Mouse (Mus musculus): Measurements from ENCODE around the gene Asphd2. TPM values are rescaled to one million over a fixed set of nuclear protein-coding genes. Genes with fewer than 3 reads are reported as not detected.

Asphd2 gene
- polyA plus RNA-seq, 1 experiment: 0.84 TPM

DNA sequence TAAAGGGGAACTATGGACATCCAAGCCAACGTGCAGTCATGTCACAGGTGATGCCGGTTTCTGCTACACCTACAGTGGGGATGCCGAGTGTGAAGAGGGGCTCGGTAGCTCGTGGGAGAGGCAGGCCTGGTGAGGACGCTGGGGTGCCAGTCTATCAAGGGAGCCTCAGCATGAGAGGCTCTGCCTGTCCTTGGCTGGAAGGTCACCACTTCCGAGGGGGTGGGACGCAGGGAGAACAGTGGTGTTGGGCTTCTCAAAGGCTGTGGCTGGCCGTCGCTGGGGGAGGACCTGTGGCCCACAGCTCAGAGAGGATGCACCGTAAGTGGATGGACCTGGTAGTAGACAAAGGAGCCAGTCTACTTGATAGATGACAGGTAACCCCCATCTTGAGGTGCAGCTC lies 13.5 kb downstream of the Asphd2 start:
- Histone ChIP-seq H3K27me3 (ENCODE audit: control insufficient read depth, insufficient read depth, low read length) (no peaks in the 10 kb centered on the region), H3K4me1 (ENCODE audit: control insufficient read depth, insufficient read depth, low read length) (peaks cover 10% of the 10 kb centered on the region), H3K36me3 (ENCODE audit: control insufficient read depth, insufficient read depth, low read length) (no peaks in the 10 kb centered on the region), H3K4me3 (ENCODE audit: control insufficient read depth, low read depth, low read length) (no peak overlapping the region), H3K27ac (ENCODE audit: control insufficient read depth, insufficient read depth, low read depth, low read length) (no peak overlapping the region)
- TF ChIP-seq CTCF (IDR thresholded peaks at IDR 0.05; ENCODE audit: control insufficient read depth, insufficient read depth, insufficient replicate concordance, low read depth, low read length) (no peak), POLR2A (IDR thresholded peaks at IDR 0.05; ENCODE audit: control insufficient read depth, low read depth, low read length) (no peak)

DNA sequence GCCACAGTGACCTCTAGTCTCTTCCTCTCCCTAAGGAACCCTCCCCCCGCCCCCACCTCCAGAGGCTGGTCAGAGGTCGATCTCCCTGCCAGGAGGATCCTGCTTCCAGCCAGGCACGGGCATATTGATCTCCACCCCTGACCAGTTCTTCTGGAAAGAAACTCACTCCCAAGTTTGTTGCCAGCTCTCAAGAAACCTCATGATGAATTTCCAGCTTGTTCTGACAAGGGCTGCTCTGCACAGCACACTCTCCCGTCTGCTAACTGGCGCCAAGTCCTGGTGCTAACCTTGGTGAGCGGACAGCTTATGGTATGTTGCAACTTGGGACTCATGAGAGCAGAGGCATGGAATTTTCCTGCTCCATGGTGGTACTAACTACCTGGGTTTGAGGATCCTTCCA lies 15.9 kb downstream of the Asphd2 start:
- Histone ChIP-seq H3K27me3 (ENCODE audit: control insufficient read depth, insufficient read depth, low read length) (no peaks in the 10 kb centered on the region), H3K27ac (ENCODE audit: control insufficient read depth, insufficient read depth, low read depth, low read length) (no peak overlapping the region), H3K4me1 (ENCODE audit: control insufficient read depth, insufficient read depth, low read length) (peaks cover 10% of the 10 kb centered on the region), H3K36me3 (ENCODE audit: control insufficient read depth, insufficient read depth, low read length) (no peaks in the 10 kb centered on the region), H3K4me3 (ENCODE audit: control insufficient read depth, low read depth, low read length) (no peak overlapping the region)
- TF ChIP-seq CTCF (IDR thresholded peaks at IDR 0.05; ENCODE audit: control insufficient read depth, insufficient read depth, insufficient replicate concordance, low read depth, low read length): no peak
- TF ChIP-seq POLR2A (IDR thresholded peaks at IDR 0.05; ENCODE audit: control insufficient read depth, low read depth, low read length): no peak

DNA sequence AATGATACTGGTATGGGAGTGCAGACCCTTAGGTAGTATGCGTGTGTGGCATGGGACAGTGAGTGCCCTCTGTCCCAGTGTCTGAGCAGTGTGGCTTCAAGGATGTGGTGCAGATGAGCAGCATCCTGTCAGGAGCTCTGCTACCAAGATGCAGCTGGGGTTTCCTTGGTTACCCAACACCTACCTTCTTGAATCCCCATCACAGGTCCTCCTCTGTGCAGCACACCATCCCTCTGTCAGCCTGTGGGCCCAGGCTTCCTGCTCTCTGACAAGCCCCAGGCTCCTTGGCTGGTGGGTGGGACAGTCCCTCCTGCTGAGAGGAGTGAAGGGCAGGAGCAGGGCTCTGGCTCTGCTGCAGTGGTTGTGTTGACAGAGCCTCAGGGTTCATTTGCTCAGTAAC lies 17.3 kb downstream of the Asphd2 start:
- Histone ChIP-seq H3K4me1 (ENCODE audit: control insufficient read depth, insufficient read depth, low read length) (peaks cover 7% of the 10 kb centered on the region), H3K27ac (ENCODE audit: control insufficient read depth, insufficient read depth, low read depth, low read length) (no peak overlapping the region), H3K27me3 (ENCODE audit: control insufficient read depth, insufficient read depth, low read length) (no peaks in the 10 kb centered on the region), H3K36me3 (ENCODE audit: control insufficient read depth, insufficient read depth, low read length) (no peaks in the 10 kb centered on the region), H3K4me3 (ENCODE audit: control insufficient read depth, low read depth, low read length) (no peak overlapping the region)
- TF ChIP-seq CTCF (IDR thresholded peaks at IDR 0.05; ENCODE audit: control insufficient read depth, insufficient read depth, insufficient replicate concordance, low read depth, low read length): no peak
- TF ChIP-seq POLR2A (IDR thresholded peaks at IDR 0.05; ENCODE audit: control insufficient read depth, low read depth, low read length): no peak

DNA sequence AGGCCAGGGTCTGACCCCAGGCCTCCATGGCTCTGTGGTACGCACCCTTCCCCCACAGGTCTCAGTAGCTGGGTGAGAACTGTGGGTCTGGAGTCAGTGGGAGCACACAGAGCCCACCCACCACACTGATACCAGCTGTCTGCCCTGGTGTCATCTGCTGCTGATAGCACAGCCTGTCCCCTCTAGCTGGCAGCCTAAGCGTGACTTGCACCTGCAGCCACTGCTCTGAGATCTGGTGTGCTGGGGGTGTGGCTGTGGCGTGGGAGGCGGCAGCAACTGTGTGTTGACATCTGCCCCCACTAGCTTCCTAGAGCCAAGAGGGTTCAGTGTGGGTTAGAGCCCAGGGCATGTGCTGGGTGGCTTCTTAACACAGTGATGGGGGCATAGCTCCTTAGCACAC lies 18.6 kb downstream of the Asphd2 start:
- no peaks in the 10 kb centered on the region for H3K27me3 ChIP-seq (ENCODE audit: control insufficient read depth, insufficient read depth, low read length)
- no peak overlapping the region for H3K27ac ChIP-seq (ENCODE audit: control insufficient read depth, insufficient read depth, low read depth, low read length)
- no peak overlapping the region for H3K4me3 ChIP-seq (ENCODE audit: control insufficient read depth, low read depth, low read length)
- H3K36me3 ChIP-seq (ENCODE audit: control insufficient read depth, insufficient read depth, low read length): no peaks in the 10 kb centered on the region
- H3K4me1 ChIP-seq (ENCODE audit: control insufficient read depth, insufficient read depth, low read length): peaks cover 2% of the 10 kb centered on the region; the same call in 1 of the 2 replicates
- no peak for TF ChIP-seq POLR2A (IDR thresholded peaks at IDR 0.05; ENCODE audit: control insufficient read depth, low read depth, low read length)
- no peak for TF ChIP-seq CTCF (IDR thresholded peaks at IDR 0.05; ENCODE audit: control insufficient read depth, insufficient read depth, insufficient replicate concordance, low read depth, low read length)

DNA sequence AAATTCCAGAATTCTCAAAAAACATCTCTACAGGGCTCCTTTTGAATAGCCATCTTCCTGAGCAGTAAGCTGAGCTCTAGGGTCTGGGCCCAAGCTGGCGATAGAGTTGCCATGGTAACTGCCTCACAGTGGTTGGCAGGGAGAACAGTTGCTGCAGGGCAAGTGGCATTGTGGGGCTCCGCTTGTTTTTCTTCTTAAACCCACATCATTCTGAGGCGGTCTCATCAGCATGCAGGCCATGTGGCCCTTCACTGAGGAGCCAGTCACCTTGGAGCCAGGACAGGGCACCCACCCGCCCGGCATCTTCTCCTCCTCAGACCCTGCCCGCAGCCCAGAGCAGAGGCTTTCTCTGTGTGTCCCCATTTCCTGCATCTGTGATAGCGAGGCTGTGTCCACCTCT lies 22.7 kb downstream of the Asphd2 start:
- no peak overlapping the region for H3K4me3 ChIP-seq (ENCODE audit: control insufficient read depth, low read depth, low read length)
- no peak overlapping the region for H3K27ac ChIP-seq (ENCODE audit: control insufficient read depth, insufficient read depth, low read depth, low read length)
- peaks cover 2% of the 10 kb centered on the region; the same call in 1 of the 2 replicates for H3K4me1 ChIP-seq (ENCODE audit: control insufficient read depth, insufficient read depth, low read length)
- H3K36me3 ChIP-seq (ENCODE audit: control insufficient read depth, insufficient read depth, low read length): no peaks in the 10 kb centered on the region
- no peaks in the 10 kb centered on the region for H3K27me3 ChIP-seq (ENCODE audit: control insufficient read depth, insufficient read depth, low read length)
- TF ChIP-seq CTCF (IDR thresholded peaks at IDR 0.05; ENCODE audit: control insufficient read depth, insufficient read depth, insufficient replicate concordance, low read depth, low read length) (no peak), POLR2A (IDR thresholded peaks at IDR 0.05; ENCODE audit: control insufficient read depth, low read depth, low read length) (no peak)

DNA sequence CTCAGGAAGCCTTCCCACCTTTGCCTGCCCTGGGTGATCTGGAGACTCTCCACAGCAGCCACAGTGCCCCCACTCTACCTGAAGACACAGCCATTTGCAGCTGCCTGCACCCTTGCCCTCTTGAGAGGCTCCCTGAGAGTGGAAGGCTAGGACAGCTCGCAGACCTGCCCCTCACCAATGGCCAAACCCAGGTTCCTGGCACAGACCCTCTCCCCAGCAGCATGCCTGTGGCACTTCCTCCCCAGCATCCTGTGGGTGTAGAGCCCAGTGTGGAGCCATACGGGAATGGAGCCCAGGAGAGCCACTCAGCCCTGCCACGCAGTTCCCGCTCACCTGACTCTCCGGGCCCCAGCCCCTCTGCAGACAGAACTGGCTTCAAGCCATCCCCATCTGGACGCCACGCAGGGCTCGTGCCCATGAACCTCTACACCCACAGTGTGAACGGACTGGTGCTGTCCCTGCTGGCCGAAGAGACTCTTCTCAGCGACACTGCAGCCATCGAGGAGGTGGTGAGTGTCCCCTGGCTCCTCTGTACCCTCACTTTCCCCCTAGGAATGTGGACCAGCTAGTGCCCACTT lies 24.3 kb downstream of the Asphd2 start:
- no peak overlapping the region for H3K4me3 ChIP-seq (ENCODE audit: control insufficient read depth, low read depth, low read length)
- H3K27ac ChIP-seq (ENCODE audit: control insufficient read depth, insufficient read depth, low read depth, low read length): no peak overlapping the region
- TF ChIP-seq POLR2A (IDR thresholded peaks at IDR 0.05; ENCODE audit: control insufficient read depth, low read depth, low read length) (no peak), CTCF (IDR thresholded peaks at IDR 0.05; ENCODE audit: control insufficient read depth, insufficient read depth, insufficient replicate concordance, low read depth, low read length) (no peak)
- no peaks in the 10 kb centered on the region for H3K27me3 ChIP-seq (ENCODE audit: control insufficient read depth, insufficient read depth, low read length)
- no peaks in the 10 kb centered on the region for H3K36me3 ChIP-seq (ENCODE audit: control insufficient read depth, insufficient read depth, low read length)
- H3K4me1 ChIP-seq (ENCODE audit: control insufficient read depth, insufficient read depth, low read length): peaks cover 2% of the 10 kb centered on the region; the same call in 1 of the 2 replicates

DNA sequence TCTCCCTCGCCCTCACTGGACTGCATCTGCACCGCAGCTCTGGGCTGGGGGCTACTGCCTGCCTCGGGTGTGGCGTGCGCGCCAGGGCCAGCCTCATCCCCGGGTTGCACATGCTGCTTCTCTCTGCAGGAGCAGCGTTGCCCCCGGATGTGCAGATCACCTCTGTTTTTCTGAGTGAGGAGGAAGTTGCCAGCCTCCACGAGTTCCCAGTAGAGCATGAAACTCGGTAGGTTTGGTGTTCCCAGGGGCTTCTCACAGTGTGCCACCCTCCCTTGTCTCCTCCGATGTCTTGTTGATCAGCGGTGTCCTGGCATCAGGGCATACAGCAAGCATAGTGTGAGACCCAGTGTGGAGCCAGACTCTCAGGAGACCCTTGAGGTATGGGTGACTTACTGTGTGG lies 25.3 kb downstream of the Asphd2 start:
- TF ChIP-seq POLR2A (IDR thresholded peaks at IDR 0.05; ENCODE audit: control insufficient read depth, low read depth, low read length) (no peak), CTCF (IDR thresholded peaks at IDR 0.05; ENCODE audit: control insufficient read depth, insufficient read depth, insufficient replicate concordance, low read depth, low read length) (no peak)
- no peak overlapping the region for H3K27ac ChIP-seq (ENCODE audit: control insufficient read depth, insufficient read depth, low read depth, low read length)
- no peaks in the 10 kb centered on the region for H3K27me3 ChIP-seq (ENCODE audit: control insufficient read depth, insufficient read depth, low read length)
- H3K4me1 ChIP-seq (ENCODE audit: control insufficient read depth, insufficient read depth, low read length): peaks cover 2% of the 10 kb centered on the region; the same call in 1 of the 2 replicates
- no peak overlapping the region for H3K4me3 ChIP-seq (ENCODE audit: control insufficient read depth, low read depth, low read length)
- no peaks in the 10 kb centered on the region for H3K36me3 ChIP-seq (ENCODE audit: control insufficient read depth, insufficient read depth, low read length)
